Mouse (Mus musculus) frontal cortex, postnatal 25 days (tissue): Measurements from ENCODE around the gene Ddx47.

ENCODE experiments used
- DNase-seq, 2 experiments: peaks; one replicate each; pipeline ENCODE4 v3.0.0; 2022; ENCODE audit warnings: low spot score in 2 of 2

Ddx47 gene

GRCm38 (mm10) chr6:135069856-135070255 is 58.4 kb downstream of the Ddx47 start:
- DNase-seq, result no peak

- DNase-seq, result no peak
Measured at GRCm38 (mm10) chr6:135070347-135070746, 58.9 kb downstream of the Ddx47 start.
